Mouse (Mus musculus): ENCODE data around the gene Ccdc8.
A peak's percentile ranks its signal among the peaks of the same experiment; 100 is the strongest.

Gene Ccdc8

DNA sequence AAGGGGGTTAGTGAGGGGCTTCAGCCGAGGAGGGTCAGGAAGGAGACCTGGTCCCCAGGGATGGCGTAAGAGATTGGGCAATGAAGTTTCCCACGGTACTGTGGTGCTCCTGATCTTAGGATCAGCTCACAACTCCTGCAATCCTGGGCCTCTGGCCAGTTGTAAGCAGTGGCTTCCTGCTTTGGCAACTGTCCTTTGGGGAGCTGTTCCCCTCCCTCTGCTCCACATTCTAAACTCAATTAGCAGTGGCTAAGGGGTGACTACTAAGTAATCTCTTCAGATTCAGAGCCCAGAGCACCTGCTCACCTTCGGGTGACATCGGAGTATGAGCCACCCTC is 17.5 kb downstream of the Ccdc8 start:
- peak; percentile 16 for DNase-seq (ENCODE audit: low read depth)

- no peak for DNase-seq (ENCODE audit: low read depth)
Observed at GRCm38 (mm10) chr7:17011909-17012590, 19.5 kb downstream of the Ccdc8 start.

- DNase-seq (ENCODE audit: low read depth): no peak
Observed at GRCm38 (mm10) chr7:17015381-17015780, 22.9 kb downstream of the Ccdc8 start.

DNA sequence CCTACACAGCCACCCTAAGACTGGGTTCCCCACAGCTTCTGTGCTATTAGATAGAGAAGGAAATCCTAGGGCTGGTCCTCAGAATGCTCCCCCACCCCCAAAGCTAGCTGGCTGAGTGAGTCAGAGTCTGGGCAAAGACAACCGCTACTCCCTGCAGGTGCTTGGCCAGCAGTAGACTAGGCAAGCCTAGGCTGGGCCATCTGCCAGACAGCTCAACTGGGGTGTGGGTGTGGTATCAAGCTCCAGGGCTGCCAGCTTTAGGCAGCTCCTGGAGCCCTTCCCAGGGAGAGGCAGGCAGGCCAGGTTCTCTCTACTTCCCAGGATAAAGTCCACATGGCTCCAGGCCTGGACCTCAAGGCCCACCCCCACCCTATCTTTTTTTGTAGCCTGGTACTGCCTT is 24.5 kb downstream of the Ccdc8 start:
- peak; percentile 100 for DNase-seq (ENCODE audit: low read depth)

DNA sequence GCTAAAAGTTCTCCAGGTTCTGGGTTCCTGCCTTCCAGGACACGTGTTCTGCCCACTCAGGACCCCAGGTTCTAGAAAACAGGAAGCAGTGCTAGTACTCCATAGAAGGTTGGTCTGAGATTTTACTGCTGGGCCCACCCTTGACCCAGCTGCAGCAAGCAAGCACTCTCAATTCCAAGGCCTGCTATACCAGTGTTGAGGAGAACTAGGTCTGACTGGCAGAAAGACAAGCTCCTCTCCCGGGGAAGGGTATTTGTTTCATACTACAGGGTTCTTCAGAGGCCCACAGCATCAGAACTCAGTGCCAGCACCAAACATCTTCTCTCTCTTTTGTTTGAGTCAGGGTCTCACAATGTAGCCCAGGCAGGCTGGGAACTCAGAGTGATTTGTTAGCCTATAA is 25.4 kb downstream of the Ccdc8 start:
- DNase-seq (ENCODE audit: low read depth): no peak

DNA sequence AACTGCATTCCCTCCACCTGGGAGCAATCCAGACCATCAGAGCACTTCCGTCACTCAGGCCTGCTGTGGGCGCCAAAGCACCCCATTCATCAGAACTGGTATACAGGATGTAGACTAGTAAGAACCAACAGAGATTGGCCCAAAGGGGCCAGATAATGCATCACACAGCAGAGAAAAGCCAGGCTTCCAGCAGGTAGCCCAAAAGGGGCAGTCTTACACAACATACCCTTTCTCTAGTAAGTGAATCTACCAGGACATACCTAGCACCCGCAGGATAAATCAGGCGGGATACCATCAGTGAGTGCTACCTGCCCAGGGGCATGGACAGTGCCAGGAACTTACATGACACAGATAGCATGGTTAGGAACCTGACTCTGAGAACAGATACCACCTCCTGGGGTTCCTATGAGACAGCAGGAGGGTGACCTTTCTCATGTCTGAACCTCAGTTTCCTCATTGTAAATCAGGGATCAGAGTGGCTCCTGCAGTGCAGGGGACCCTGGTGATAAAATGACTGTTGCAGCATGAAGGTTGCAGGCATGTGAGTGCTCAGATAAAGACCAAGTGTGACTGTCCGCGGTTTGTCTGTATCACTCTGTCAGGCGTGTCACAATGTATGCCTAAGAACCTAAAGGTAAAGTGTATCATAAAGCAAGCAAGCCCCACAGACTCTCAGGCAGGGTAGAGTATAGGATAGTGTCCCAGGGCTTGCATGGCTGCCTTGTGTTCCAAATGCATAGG is 27.1 kb downstream of the Ccdc8 start:
- DNase-seq (ENCODE audit: low read depth): no peak

- DNase-seq (ENCODE audit: low read depth): no peak
Observed at GRCm38 (mm10) chr7:17022176-17022575, 29.7 kb downstream of the Ccdc8 start.

DNA sequence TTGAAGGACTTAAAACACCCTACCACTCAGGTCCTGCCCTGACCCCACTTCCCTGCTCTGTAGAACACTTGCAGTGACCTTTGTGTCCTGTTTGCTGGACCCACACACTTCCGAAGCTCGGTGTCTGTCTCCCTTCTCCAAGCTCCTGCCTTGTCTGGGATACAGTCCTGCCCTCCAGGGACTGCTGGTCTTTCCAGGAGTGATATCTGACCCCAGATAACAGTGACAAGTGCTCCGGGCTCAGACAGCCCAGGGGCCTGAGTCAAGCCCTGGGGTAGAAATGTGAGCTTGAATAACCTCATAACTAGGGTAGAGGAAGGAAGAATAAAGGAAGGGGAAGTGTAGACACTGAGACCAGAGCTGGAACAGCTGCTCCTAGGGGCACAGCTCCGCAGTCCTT is 31.2 kb downstream of the Ccdc8 start:
- no peak for DNase-seq (ENCODE audit: low read depth)

- no peak for DNase-seq (ENCODE audit: low read depth)
Observed at GRCm38 (mm10) chr7:17024141-17024540, 31.6 kb downstream of the Ccdc8 start.

DNA sequence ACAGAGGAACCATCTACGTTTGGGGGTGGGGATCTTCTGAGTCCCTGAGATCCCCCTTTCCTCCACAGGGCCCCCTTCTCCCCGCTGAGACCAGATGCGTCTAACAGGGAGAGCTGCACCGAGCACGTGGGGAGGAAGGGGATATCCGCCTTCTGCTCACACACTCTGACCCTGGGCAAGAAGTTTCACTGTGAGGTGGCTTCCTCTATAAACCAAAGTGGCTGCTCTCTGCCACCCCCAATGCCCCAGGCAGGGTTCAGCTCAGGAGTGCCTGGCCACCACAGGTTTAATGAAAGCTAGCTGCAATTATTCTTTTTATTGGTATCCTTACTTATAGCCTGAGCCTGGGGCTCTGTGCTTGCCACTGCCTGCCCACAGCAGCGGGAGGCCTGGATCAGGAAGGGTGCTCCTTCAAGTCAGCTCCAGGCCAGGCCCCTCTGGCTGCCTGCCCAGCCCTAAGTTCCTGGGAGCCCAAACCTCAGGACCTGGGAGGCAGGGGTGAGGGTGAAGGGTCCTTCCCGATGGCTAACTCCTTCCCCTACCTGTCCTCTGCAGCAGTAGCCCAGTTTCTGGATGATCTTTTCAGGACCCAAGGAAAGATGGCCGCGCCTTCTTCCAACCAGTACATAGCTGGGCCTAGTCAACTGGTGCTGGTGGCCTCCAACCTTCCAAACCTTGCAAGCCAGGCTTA is 32.5 kb downstream of the Ccdc8 start:
- no peak for DNase-seq (ENCODE audit: low read depth)

DNA sequence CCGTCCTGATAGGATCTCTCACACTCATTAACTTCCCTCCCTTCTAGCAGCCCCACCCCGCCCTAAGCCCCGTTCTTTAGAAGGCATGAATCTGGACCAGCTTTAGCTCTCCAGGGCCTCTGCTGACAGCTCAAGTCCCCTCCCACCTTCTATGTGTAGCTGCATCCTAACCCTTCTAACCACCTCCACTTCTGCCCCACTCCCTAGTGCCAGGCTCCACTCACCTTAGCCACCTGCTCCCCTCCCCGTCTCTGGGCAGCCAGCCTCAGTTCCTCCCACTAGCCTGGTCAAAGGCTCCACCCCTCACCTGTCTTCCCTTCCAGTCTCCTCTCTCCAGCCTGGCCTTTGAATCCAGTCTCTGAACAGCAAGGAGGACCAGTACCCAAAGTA is 33.0 kb downstream of the Ccdc8 start:
- no peak for DNase-seq (ENCODE audit: low read depth)

DNA sequence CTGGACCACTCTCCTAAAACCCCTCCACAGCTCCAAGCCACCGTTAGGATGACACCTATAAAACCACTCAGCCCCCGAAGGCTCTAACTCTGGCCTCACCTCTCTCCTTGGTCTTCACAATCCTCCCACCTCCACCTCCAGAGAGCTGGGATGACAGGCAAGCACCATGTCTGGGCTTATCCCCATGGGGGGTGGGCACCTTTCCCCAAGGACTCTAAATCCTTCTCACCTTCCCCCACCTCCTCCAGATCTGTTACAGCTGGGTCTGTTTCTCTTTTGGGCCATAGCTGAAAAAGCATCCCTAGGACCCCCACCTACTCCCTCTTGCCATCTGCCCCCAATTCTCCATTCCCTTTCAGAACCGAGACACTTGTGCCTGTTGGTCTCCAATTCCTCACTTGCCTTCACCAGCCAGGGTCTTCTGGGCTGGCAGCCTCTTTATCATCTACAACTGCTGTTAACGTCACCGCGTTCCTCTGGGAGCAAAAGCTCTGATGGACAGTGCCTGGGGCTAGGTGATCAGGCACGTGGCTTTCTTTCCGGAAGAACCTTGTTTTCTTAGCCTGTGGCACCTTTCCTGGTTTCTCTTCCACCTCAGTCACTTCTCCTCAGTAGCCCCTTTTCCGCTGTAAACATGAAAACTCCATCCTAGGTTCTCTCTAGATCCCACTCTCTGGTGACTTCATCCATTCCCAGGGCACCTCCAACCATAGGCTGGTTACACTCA is 33.6 kb downstream of the Ccdc8 start:
- DNase-seq (ENCODE audit: low read depth): no peak

GRCm38 (mm10) chr7:17026710-17027587 is 34.4 kb downstream of the Ccdc8 start:
- DNase-seq (ENCODE audit: low read depth): peak; percentile 89

- DNase-seq (ENCODE audit: low read depth): peak; percentile 95
Observed at GRCm38 (mm10) chr7:17027588-17028343, 35.3 kb downstream of the Ccdc8 start, which contains the start of gene Ppp5c. TSS of gene Ppp5c (minus strand) at chr7:17027924.

DNA sequence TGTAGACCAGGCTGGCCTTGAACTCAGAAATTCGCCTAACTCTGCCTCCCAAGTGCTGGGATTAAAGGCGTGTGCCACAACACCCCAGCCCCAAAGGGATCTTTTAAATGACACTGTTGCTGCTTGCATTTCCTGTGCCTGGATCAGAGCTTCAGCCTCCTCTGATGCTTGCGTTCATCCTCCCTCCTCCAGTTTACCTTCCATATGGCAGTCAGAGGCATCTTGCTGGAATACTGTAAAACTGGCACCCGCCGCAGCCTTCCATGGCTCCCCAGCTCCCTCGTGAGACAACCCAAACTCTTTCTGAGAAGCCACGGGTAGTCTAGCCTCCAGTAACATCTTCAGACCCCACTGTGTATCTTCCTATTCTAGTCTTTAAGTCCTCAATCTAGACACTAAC is 36.4 kb downstream of the Ccdc8 start:
- DNase-seq (ENCODE audit: low read depth): no peak

GRCm38 (mm10) chr7:17030239-17030638 is 37.7 kb downstream of the Ccdc8 start:
- no peak for DNase-seq (ENCODE audit: low read depth)

DNA sequence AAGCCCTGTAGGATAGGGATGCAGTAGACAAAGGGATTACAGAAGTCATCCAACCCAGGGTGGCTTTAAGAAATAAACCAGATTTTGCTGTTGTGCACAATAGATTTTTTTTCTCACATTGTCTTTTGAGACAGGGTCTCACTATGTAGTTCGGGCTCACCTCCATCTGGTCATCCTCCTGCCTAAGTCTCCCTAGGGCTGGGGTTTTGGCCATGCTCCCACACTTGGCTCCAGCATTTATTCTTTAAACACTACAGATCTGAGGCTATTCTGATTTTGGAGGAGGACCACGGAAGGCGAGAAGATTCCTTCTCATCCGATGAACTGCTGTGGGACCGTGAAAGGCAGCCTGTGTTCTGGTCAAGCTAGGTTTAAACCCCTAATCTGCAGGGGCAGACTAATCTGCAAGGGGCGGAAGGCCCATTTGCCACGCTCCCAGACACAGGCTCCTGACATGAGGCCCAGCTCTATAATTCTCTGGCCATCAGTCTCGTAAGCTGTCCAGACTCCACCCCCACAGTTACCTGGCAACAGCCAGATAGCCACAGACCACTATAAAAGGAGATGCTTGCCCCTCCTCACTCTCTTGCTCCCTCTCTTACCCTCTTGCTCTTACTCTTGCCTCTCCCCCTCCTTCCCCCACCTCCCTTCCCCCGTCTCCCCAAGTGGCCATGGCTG is 45.6 kb downstream of the Ccdc8 start:
- DNase-seq (ENCODE audit: low read depth): no peak

DNA sequence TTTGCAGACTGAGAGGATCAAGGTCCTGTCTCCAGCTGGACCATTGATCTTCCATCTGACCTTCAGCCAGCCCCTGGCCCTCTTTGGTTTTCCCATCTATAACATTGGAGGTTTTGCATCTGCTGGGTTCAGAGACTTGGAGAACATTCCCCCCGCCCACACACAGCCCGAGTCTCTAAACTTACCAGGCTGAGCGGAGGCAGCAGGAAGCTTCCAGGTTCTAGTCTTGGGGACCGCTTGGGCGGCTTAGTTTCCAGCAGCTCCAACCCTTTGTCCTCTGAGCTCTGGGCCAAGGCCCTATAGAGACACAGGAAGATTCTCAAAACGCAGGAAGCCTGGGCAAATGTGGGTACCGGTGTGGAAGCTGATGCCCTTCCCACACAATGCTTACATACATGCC is 46.9 kb downstream of the Ccdc8 start:
- DNase-seq (ENCODE audit: low read depth): no peak

DNA sequence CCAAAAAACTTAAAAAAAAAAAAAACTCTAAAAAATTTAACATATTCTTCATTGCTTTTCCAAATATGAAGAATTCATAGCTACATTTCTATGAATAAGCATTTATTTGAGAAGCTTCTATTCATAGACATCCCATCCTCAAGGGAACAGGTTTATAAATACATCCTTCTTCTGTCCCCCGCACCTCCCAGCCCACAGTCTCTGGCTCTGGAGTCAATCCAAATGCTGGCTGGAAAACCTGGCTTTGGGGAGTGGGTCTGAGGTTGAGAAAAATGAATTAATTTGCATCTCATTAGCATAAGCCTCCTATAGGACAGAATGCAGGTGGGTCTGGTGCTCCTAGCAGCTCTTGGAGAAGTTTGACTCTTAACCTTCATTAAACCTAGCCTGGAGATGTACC is 53.2 kb downstream of the Ccdc8 start:
- DNase-seq (ENCODE audit: low read depth): no peak
